Mouse (Mus musculus) splenic B cell, adult 2 months (primary cell): ENCODE measurements around the gene Dedd2.
A peak's percentile ranks its signal among the peaks of the same experiment; 100 is the strongest.

Experiments
- DNase-seq: peaks from one replicate; pipeline ENCODE4 v3.0.0-alpha.2; 2011; ENCODE audit warnings: low read depth, low spot score
- H3K27me3 ChIP-seq: 2 replicates; pipeline ENCODE4 v1.6.1; 2012; ENCODE audit warnings: mild to moderate bottlenecking, low read length, moderate library complexity, mixed read lengths; ENCODE audit not compliant: control insufficient read depth, poor library complexity, insufficient read depth, severe bottlenecking
- H3K36me3 ChIP-seq: 2 replicates; pipeline ENCODE4 v1.6.1; 2012; ENCODE audit warnings: mild to moderate bottlenecking, low read length, moderate library complexity, mixed read lengths; ENCODE audit not compliant: control insufficient read depth, poor library complexity, insufficient read depth, severe bottlenecking

Gene Dedd2

GRCm38 (mm10) chr7:25250141-25250972 is 29.9 kb upstream of the Dedd2 start, which contains the start of gene Erf:
Gene Erf (minus strand): TSS chr7:25250761.
- Histone ChIP-seq H3K36me3 (no peaks in the 10 kb centered on the region), H3K27me3 (no peaks in the 10 kb centered on the region; the same call in none of the 2 replicates)
- DNase-seq = peak; percentile 97

DNA sequence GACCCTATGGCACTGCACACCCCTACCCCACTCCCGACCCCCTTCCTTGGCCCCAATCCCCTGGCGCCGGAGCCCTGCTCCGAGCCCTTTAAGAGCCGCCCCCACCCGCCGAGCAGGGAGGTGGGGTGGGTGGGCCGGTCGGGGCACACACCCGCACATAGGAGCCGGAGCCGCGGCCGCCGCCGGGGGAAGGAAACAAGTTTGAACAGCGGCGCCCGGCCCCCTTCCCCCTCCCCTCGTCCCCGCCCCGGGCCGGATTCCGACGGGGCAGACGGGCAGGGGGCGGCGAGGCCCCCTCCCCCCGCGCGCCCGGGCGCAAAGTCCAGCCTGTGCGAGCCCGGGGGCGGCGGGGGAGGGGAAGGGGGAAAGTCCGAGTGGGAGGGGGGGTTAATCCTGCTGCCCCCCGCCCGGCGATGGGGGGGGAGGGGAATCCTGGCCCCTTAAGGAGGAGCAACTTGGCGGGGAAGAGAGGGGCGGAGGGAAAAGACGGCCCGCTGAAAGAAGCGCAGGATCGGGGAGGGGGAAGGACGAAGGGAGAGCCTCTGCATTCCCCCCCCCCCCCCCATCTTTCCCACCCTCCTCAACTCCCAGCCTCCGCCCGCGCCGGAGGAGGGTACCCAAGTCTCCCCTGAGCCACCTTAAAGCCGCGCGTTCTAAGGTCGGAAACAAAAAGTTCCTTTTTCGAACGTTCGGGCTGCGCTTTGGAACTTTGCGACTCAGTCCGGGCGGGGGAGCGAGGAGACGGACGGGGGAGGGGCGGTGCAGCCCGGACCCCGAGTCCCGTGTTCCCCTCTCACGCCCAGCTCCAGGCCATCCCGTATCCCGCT is 29.1 kb upstream of the Dedd2 start:
- peak; percentile 80 for DNase-seq
- no peaks in the 10 kb centered on the region; the same call in 1 of the 2 replicates for H3K36me3 ChIP-seq
- H3K27me3 ChIP-seq = no peaks in the 10 kb centered on the region; the same call in 1 of the 2 replicates

DNA sequence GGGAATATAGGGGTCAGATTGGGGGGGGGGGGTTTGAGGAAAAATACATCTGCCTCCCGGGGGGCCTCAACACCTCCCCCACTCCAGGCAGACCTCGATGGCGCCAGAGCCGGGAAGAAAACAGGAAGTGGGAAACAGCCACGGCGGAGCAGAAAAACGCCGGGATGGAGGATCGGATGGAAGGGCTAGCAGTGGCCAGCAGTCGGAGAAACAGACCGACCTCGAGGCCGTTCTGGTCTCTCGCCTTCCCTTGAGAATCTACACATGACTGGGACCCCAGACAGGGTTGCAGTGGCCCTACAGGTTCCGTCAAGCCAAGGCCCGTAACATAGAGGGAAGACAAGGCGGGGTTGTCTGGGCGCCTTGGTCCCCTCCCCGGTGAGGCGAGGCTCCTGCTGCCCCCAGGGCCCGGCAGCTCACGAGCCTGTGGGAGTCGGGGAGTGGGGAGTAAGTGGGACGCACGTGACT is 28.5 kb upstream of the Dedd2 start:
- no peaks in the 10 kb centered on the region; the same call in 1 of the 2 replicates for H3K36me3 ChIP-seq
- peak; percentile 48 for DNase-seq
- no peaks in the 10 kb centered on the region; the same call in 1 of the 2 replicates for H3K27me3 ChIP-seq

- H3K36me3 ChIP-seq = no peaks in the 10 kb centered on the region; the same call in 1 of the 2 replicates
- DNase-seq = peak; percentile 22
- no peaks in the 10 kb centered on the region; the same call in 1 of the 2 replicates for H3K27me3 ChIP-seq
Measured at GRCm38 (mm10) chr7:25248018-25248647, 27.7 kb upstream of the Dedd2 start.

DNA sequence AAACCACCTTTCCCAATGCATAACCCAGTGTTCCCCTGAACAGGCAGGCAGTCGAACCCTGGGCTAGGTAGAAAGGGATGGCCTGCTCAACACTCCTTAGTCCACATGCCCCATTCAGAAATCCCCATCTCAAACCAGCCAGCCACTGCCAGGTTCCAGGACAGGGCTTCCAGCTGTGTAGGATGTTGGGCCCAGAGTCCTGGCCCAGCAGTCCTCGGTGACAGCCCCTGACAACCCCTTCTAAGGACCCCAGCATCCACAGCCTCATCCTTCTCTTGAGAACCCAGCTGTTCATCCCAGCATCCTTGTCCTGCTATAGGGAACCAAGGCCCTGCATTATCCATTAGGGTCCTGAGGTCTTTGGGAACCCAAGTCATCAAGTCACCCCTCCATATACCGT is 27.1 kb upstream of the Dedd2 start:
- no peaks in the 10 kb centered on the region; the same call in 1 of the 2 replicates for H3K27me3 ChIP-seq
- H3K36me3 ChIP-seq = no peaks in the 10 kb centered on the region; the same call in 1 of the 2 replicates
- DNase-seq = no peak

GRCm38 (mm10) chr7:25246759-25247137 is 26.3 kb upstream of the Dedd2 start:
- no peaks in the 10 kb centered on the region; the same call in 1 of the 2 replicates for H3K36me3 ChIP-seq
- H3K27me3 ChIP-seq = no peaks in the 10 kb centered on the region; the same call in 1 of the 2 replicates
- no peak for DNase-seq

DNA sequence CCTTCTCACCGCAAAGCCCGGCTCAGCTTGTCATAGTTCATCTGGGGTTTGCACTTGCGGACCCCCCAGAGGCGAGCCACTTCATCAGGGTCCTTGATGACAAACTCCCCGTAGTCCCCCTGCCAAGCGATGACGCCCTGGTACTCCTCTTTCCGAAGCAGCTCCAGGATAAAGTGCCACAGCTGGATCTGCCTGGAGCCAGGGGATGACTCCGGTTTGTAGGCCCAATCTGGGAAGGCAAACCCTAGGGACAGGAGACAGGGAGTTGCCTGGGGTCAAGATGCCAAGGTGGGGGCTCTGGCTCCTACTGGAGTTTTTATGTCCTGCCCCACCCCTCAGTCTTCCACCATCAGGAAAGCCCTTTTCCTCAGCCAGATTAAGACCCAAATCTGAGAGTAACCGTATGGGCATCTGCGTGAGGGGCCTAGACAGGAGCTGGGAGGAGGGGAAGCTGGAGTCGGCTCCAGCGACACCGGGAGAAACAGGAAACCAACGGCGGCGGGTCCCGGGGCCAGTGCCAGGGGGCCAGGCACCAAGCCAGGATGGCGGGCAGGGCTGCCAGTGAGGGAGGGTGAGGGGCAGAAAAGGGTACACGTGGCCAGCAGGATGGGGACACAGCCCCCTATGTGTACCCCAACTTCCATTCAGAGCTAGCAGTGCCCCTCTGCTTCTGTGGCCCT is 25.8 kb upstream of the Dedd2 start:
- H3K27me3 ChIP-seq = no peaks in the 10 kb centered on the region; the same call in 1 of the 2 replicates
- DNase-seq = no peak
- H3K36me3 ChIP-seq = no peaks in the 10 kb centered on the region; the same call in 1 of the 2 replicates

GRCm38 (mm10) chr7:25244562-25245369 is 24.4 kb upstream of the Dedd2 start:
- Histone ChIP-seq H3K36me3 (no peaks in the 10 kb centered on the region; the same call in 1 of the 2 replicates), H3K27me3 (no peaks in the 10 kb centered on the region; the same call in 1 of the 2 replicates)
- DNase-seq = no peak

- no peak for DNase-seq
- H3K27me3 ChIP-seq = no peaks in the 10 kb centered on the region
- H3K36me3 ChIP-seq = no peaks in the 10 kb centered on the region; the same call in 1 of the 2 replicates
Measured at GRCm38 (mm10) chr7:25243361-25243760, 22.9 kb upstream of the Dedd2 start.

DNA sequence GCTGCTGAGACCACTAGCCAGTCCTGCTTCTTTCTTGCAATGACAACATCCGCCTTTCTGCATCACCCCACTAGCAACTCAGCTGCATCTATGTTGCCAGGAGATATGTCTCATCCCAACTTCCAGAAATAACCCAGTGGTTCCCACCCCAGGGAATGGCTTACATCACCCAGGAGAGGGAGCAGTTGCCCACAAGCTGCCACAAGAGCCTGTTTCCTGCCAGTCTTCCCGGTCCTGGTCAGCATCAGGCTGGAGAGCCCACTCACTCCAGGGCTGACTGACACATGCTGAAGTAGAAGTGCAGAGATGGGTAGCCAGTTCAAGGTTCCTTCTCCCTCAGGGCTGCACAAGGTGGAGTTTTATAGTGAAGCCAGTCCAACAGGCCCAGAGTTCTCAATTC is 20.6 kb upstream of the Dedd2 start:
- no peak for DNase-seq
- H3K27me3 ChIP-seq = no peaks in the 10 kb centered on the region
- H3K36me3 ChIP-seq = no peaks in the 10 kb centered on the region; the same call in 1 of the 2 replicates

GRCm38 (mm10) chr7:25240631-25241030 is 20.2 kb upstream of the Dedd2 start:
- Histone ChIP-seq H3K27me3 (no peaks in the 10 kb centered on the region), H3K36me3 (no peaks in the 10 kb centered on the region; the same call in 1 of the 2 replicates)

GRCm38 (mm10) chr7:25238829-25239623 is 18.6 kb upstream of the Dedd2 start:
- DNase-seq = peak; percentile 96
- no peaks in the 10 kb centered on the region for H3K27me3 ChIP-seq
- H3K36me3 ChIP-seq = peaks cover 2% of the 10 kb centered on the region; the same call in 1 of the 2 replicates

More at GRCm38 (mm10) chr7:25240631-25241030, 20.2 kb upstream of the Dedd2 start:
- DNase-seq = no peak
